Mouse (Mus musculus) embryonic fibroblast, embryonic 13.5 days (primary cell): Measurements from ENCODE around the gene Wscd2.

Source experiments
- CTCF ChIP-seq: IDR thresholded peaks from 2 replicates; pipeline ENCODE4 v1.5.1; 2011; ENCODE audit warnings: mild to moderate bottlenecking, control low read depth, low read length, moderate library complexity, borderline replicate concordance; ENCODE audit not compliant: insufficient read depth
- POLR2A ChIP-seq: IDR thresholded peaks from 2 replicates; pipeline ENCODE4 v1.6.1; 2011; ENCODE audit warnings: low read depth, mild to moderate bottlenecking, control low read depth, low read length, moderate library complexity

DNA sequence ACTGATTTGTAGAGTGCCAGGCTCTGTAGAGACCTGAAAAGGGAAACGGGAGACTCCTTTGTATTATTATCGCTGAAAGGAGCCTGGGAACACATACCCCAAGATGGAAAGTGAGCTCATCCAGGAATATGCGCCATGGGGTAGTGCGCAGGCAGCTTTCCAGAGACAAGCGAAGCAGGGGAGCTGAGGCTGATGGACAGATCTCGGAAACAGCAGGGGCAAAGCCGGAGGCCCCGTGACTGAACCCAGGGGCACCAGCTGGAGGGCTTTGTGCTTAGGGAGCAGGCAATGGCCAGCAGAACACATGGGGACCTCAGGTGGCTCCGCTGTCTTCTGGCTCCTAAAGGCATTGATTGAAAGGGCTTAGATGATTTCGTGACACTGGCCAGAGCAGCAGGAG, 13.1 kb downstream of the Wscd2 start:
- TF ChIP-seq POLR2A = no peak
- TF ChIP-seq CTCF = no peak
